Mouse (Mus musculus): ENCODE measurements around the gene Prkag2.

Prkag2 gene

GRCm38 (mm10) chr5:25047670-25048069, 52.8 kb downstream of the Prkag2 start:
- CTCF ChIA-PET: no interaction called here

- CTCF ChIA-PET: interaction anchor here (0.7 kb wide), 1 partner anchor 406 kb away, joined by 3 read pairs; no protein-coding TSS in a partner anchor
These were observed 53.7 kb downstream of the Prkag2 start for GRCm38 (mm10) chr5:25046762-25047161.

GRCm38 (mm10) chr5:25044007-25044406, 56.4 kb downstream of the Prkag2 start:
- CTCF ChIA-PET: no interaction called here

- CTCF ChIA-PET: no interaction called here
These were observed 58.5 kb downstream of the Prkag2 start for GRCm38 (mm10) chr5:25041947-25042346.

- CTCF ChIA-PET: no interaction called here
These were observed 59.1 kb downstream of the Prkag2 start for GRCm38 (mm10) chr5:25041307-25041706.

- CTCF ChIA-PET: no interaction called here
These were observed 59.5 kb downstream of the Prkag2 start for GRCm38 (mm10) chr5:25040903-25041302.

- CTCF ChIA-PET: interaction anchor here (0.5 kb wide), 1 partner anchor 23 kb away, joined by 3 read pairs; no protein-coding TSS in a partner anchor
These were observed 61.6 kb downstream of the Prkag2 start for GRCm38 (mm10) chr5:25038827-25039226.

GRCm38 (mm10) chr5:25035391-25035790, 65.1 kb downstream of the Prkag2 start:
- CTCF ChIA-PET: no interaction called here

- CTCF ChIA-PET: interaction anchor here (0.6 kb wide), 1 partner anchor 32 kb away, joined by 5 read pairs; no protein-coding TSS in a partner anchor
These were observed 69.0 kb downstream of the Prkag2 start for GRCm38 (mm10) chr5:25031456-25031856.

GRCm38 (mm10) chr5:25031037-25031436, 69.4 kb downstream of the Prkag2 start:
- CTCF ChIA-PET: no interaction called here

- CTCF ChIA-PET: no interaction called here
These were observed 70.2 kb downstream of the Prkag2 start for GRCm38 (mm10) chr5:25030276-25030681.

- CTCF ChIA-PET: interaction anchor here (0.7 kb wide), 1 partner anchor 1366 kb away, joined by 3 read pairs; no protein-coding TSS in a partner anchor
These were observed 72.8 kb downstream of the Prkag2 start for GRCm38 (mm10) chr5:25027673-25028072.

GRCm38 (mm10) chr5:25025309-25026019, 75.0 kb downstream of the Prkag2 start:
- CTCF ChIA-PET: no interaction called here

- CTCF ChIA-PET: interaction anchor here (0.6 kb wide), 1 partner anchor 338 kb away, joined by 10 read pairs; no protein-coding TSS in a partner anchor
These were observed 77.5 kb downstream of the Prkag2 start for GRCm38 (mm10) chr5:25022904-25023303.

GRCm38 (mm10) chr5:25019221-25019620, 81.2 kb downstream of the Prkag2 start:
- CTCF ChIA-PET: no interaction called here

- CTCF ChIA-PET: interaction anchor here (0.6 to 0.7 kb wide), 2 partner anchors 333 to 1582 kb away, joined by 3 to 8 read pairs; no protein-coding TSS in a partner anchor
These were observed 88.3 kb downstream of the Prkag2 start for GRCm38 (mm10) chr5:25012134-25012533.

GRCm38 (mm10) chr5:25011019-25011485, 89.4 kb downstream of the Prkag2 start:
- CTCF ChIA-PET: interaction anchor here (0.5 to 0.9 kb wide), 5 partner anchors 8 to 336 kb away, joined by 3 to 5 read pairs (median 4); no protein-coding TSS in a partner anchor

GRCm38 (mm10) chr5:25010438-25010892, 90.0 kb downstream of the Prkag2 start:
- CTCF ChIA-PET: interaction anchor here (0.5 to 1.1 kb wide), 6 partner anchors 24 to 336 kb away, joined by 3 to 5 read pairs (median 4); no protein-coding TSS in a partner anchor

GRCm38 (mm10) chr5:25009770-25010169, 90.7 kb downstream of the Prkag2 start:
- CTCF ChIA-PET: interaction anchor here (0.6 to 1.1 kb wide), 2 partner anchors 28 to 59 kb away, joined by 3 to 4 read pairs; no protein-coding TSS in a partner anchor

- CTCF ChIA-PET: no interaction called here
These were observed 91.5 kb downstream of the Prkag2 start for GRCm38 (mm10) chr5:25008966-25009365.

- CTCF ChIA-PET: no interaction called here
These were observed 93.6 kb downstream of the Prkag2 start for GRCm38 (mm10) chr5:25006848-25007247.

- CTCF ChIA-PET: no interaction called here
These were observed 94.8 kb downstream of the Prkag2 start for GRCm38 (mm10) chr5:25005532-25006129.
